Mouse (Mus musculus) retina, embryonic 14.5 days (tissue): ENCODE measurements at regions not wholly inside any gene's neighbourhood (a gene's known extent, or its start where the extent isn't known, plus 50 kb on each side); places are given as distances from the start of the nearest gene placed in this dataset.

Source experiments
- DNase-seq: peaks from one replicate; pipeline ENCODE4 v3.0.0-alpha.2; 2015; ENCODE audit warnings: low spot score

DNA sequence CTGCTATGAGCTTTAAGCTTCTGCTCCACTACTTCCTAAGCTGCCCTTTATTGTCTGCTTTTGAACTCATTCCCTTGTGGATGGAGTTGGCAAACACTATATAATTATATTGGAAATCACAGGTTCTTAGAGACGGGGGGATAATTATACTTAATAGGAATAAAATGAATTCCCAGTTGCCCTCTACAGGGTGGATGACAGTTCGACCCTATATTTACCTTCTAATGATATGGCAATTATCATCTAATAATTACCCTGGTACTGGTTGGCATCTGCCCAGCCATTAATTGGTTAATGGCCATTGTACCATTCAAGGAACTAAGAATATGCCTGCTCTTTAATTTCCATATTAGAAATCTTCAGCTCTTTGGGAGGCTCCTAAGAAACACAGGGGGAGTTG, 302.5 kb upstream of the 4931429L15Rik start:
- DNase-seq, result no peak

DNA sequence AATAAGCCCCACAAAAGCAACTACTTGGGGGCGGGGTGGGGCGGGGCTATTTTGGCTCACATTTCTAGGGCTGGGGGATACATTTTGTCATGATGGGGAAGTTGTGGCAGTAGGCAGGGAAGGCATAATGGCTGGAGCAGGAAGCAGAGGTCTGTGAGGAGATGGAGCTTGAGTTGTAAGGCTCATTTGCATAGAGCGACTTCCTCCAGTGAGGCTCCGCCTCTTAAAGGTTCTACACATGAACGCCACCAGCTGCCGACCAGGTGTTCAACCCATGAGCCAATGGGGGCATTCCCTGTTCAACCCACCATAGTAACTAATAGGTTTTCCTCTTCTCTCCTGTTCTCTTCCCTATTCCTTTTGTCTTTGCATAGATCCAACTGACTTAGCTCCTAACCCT, 302.1 kb upstream of the 4931429L15Rik start:
- no peak for DNase-seq

DNA sequence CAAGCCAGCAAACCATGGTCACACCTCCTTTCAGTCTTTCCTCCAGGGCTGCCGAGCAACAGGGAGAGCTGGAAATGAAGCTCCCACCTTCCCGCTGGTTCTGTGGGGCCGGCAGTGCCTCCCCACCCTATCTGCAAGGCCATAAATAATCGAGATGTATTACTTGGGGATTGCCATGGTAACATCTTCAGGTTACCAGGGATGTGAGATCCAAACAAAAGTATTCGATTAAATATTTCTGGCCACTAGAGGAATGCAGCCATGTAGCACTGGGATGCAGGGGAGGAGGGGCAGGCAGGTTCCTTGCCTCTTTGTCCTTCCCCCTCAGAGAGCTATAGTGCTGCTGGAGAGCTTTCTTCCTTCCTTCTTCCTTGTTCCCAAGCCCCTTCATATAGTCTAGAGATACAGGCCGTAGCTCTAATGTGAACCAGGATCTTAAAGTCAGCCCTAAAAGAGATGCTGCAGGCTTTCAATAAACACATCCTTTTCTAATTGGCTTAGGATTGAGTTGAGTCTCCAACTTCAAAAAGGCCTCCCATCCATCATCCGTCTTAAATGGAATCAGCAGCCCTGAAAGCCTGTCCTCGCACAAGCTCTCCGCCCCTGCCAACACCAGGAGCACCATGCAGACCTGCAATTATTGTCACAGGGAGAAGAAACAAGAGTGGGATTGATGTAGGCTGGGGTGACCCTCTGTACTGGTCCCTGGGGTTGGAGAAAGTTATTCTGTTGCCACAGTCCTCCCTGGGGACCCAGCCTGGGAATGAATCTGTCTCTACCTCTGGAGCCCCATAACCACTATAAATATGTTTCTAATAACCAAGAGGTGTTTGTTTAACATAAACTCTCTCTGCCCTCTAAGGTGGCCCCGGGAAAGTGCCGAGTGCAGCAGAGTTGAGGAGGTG, 290.6 kb upstream of the 4931429L15Rik start:
- no peak for DNase-seq

DNA sequence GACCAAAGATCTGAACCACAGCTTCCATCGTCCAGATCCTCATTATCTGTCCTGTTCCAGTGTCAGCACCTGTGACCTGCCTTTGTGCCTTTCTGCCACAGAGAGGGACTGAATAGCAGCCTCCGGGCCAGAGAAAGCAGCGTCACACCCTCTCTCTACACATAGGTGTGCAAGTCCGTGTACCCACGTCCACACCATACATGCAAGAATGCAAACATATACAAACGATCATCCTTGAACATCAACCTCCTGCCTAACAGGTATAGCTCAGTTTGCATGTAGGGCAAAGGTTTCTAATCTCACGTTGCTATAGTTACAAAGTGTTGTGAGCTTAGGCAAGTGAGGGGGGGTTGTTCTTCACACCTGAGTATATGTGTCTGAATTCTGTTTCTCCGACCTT, 288.9 kb upstream of the 4931429L15Rik start:
- DNase-seq, result no peak

DNA sequence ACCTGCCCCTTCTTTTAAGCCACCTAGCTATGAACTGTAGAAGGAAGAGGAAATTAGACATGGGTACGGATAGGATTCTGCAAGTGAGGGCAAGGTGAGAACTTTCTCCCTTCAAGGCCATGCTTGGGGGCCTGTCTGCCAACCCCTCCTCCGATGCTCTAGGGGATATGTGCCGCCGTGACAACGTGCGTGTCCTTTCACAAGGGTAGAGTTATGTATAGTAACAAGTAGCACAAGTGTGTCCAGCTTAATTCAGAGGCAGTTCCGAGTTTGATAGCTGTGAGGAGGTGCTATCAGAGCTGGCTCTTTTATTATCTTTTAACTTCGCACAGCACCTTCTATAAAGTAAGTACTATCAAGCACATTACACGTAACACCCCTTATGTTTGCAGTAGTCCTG, 281.0 kb upstream of the 4931429L15Rik start:
- no peak for DNase-seq

DNA sequence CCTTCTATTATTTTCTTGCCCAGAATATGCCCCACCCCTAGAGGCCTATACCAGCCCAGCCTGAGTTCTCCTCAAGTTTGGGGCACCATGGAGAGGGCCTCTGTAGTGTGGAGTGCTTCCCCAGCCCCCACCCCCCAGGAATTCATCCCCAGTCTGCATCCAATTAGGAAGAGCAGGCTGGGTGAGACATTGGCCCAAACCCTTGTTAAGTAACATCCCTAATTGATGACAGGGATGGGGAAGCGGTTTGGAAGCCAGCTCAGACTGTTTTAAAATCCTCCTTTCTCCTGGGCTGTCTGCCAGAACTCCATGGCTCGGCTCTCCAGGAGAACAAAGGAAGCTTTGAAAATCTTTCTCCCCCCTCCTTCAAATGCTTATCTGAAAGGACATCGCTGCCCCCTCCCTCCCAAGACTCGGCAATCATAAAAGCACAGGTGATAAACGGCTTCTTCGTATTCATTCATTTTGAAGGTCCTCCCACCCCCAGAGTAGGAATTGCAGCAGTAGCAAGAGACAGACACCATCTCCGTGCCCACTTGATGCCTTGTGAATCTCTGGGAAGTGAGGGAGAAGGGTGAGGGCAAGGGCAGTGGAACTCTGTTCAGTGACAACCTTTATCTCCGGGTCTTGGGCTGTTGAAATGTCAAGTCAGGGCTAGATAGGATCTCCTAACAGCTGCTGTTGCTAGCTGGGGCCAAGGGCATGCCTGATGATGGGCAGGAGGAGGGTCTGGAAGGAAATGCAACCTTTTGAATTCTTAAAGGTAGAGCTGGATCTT, 280.3 kb upstream of the 4931429L15Rik start:
- DNase-seq, result peak; percentile 42

DNA sequence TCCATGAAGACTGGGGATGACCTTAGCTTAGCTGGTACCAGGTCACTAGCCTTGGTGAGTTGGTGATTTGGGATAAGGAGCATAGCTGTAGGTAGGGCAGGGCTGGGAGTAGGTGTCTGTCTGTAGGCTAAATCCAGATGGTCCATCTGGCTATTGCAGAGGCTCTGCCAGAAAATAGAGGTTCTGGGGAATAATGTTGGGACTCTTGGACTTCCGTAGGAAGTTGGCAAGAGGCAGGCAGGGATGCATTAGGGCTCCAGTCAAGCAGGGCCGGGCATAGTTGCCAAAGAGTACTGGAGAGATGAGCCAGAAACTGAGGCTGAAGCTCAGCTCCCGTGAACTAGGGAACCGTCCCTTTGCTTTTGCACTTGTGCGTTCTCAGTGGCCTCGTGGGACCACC, 278.7 kb upstream of the 4931429L15Rik start:
- no peak for DNase-seq

DNA sequence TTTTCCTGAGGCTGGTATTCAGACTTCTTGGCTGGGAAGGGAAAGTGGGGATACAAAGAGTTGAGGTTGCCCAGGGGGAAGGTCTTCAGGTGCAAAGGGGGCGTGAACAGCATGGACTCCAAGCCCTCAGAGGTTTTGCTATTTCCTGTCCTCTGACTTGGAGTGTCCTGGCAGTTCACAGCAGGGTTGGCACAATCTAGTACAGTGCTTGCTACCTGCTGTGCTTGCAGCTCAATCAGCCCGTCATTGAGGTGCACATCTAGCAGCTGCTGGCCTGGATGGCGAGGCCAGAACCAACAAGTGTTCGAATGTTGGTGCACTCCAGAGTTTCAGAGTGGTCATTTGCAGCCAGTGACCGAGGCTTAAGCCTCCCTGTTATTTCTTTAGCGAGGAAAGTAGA, 273.7 kb upstream of the 4931429L15Rik start:
- no peak for DNase-seq

DNA sequence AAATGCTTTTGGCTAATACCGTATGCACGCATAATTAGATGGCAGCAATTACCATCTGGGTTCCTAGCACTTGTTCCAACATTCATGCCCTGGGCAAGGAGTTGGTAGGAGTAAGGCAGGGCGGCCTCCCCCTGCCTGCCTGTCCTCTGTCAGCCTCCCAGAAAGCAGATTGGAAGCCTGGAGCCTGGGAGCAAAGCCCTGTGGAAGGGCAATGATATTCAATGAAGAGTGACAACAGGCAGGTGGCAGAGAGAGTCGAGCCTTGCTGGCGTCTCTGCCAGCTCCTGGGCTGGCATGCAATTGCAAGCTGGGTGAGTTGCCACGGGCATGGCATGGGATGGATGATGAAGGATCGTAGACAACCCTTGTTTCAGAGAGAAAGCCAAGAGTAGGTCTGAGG, 273.1 kb upstream of the 4931429L15Rik start:
- no peak for DNase-seq

DNA sequence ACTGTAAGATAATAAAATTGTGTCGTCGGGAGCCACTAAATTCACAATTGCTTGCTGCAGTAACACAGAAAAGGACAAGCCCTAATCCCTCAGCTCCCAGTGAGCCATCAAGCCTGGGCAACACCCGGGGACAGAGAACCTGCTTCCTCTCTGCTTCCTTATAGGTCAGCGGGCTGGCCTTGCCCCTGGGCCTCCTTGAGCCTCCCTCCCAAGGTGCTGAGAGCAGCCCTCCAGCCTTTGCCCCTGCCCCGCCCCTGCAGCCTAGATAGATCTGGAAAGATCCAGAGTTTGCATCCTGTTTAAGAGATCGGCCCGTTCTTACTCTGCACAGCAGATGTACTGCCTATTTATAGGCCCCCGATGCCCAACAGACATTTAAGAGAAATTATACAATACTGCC, 267.0 kb upstream of the 4931429L15Rik start:
- DNase-seq, result no peak

DNA sequence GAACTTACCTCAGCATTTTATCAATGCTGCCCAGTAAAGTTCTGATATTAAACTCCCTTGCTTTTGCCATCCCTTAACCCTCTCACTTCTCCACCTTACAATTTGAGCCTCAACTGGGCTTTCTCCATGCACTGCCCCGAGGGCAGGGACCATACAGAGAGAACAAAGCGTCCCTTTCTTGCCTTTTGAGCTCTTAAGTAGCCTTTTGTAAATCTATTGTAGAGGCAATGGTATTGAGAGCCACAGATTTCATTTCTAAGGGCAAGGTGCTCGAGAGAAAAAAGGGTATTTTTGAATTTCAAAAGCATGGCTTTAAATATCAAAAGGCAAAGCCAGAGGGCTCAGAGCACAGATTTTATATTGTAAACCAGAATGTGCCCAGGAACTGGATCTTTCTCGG, 262.1 kb upstream of the 4931429L15Rik start:
- DNase-seq, result no peak

DNA sequence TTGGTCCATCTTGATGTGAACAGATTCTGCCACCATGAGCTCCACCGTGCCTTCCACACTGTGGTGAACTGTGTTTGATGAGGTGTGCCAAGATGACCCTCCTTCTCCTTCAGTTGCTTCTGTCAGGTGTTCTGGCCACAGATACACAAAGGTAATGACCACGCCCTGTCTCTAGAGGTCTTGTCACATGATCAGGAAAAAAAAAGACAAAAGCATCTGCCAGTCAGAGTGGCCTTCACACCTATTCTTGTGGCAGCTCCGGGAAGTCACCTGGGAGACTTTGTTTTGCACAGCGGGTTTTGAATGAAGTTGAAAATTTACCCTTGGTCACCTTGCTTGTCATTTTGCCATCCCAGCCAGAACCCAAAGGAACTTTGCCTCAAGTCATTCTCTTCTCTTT, 242.5 kb upstream of the 4931429L15Rik start:
- DNase-seq, result no peak

DNA sequence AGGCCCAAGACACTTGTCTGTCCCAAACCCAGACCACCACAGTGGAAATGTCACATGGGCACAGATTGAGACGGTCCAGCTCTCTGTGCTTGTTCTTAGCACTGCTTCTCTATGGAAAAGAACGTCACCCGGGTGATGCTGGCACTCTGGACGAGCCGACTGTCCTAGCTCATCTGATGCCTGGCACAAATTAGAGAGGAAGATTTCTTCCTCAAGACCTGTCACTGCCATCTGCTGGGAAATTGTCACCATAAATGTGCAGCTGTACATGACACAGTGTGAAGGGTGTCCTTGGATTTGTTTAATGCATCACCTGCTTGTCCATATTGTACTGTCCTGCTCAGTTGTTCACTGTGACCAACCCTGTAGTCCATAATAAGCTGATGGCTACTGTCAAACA, 238.7 kb upstream of the 4931429L15Rik start:
- no peak for DNase-seq

DNA sequence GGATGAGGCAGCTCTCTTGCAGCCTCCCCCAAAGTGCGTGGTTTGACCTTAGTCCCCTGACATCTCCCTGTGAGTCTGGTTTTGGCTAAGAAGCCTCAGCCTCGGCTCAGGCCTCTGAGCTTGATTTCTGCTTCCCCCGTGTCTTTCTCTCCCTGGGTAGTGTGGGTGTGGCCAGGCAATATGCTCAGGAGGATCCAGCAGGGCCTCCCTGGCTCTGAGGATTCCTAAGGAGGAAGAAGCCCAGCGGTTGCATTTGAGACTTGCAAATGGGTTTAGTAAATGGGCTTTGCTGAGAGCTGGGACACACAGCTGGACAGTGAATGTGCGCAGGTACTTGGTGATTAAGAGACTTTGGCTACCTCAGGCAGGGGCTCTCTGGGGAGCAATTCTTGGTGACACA, 238.0 kb upstream of the 4931429L15Rik start:
- no peak for DNase-seq

DNA sequence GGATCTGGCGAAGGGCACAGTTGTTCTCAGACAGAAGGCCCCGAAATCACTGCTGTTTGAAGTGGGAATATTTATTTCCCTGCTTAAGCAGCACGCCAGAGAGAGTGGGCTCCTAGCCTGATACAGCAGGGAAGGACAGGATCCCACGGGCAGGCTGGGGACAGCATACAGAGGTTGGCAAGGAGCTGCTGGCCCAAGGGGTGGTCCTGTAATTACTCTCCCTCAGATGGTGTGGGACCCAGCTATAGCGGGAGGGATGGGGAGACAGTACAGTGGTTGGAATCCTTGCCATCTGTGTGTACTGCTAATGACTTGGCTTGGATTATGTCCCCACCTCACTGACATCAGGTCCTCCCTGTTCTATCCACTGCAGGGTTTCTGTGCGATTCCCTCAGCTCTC, 235.4 kb upstream of the 4931429L15Rik start:
- DNase-seq, result peak; percentile 4

DNA sequence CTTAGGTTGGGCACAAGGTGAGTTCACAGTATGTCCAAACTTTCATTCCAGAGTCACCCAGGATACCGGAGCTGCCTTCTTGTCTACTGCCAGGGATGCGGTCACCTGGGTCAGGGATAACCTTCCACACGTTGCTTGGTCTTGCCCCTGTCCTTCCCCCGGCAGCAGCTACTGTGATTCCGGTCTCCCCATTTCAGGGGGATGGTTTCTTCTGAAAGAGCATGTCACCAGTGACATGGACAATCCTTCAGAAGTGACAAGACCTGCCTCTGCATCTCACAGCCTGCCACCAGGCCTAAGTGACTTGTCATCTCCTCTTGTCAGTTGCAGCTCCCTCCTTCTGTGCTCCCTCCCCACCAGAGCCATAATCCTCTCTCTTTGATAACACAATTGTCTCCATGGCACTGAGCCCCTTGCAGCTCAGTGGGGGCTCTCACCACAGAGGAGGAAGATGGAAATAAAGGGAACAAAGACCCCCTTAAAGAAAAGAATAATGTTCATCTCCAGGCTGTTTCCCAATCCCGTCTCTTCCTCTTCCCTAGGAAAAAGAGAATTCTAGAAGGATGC, 234.9 kb upstream of the 4931429L15Rik start:
- peak; percentile 10 for DNase-seq

DNA sequence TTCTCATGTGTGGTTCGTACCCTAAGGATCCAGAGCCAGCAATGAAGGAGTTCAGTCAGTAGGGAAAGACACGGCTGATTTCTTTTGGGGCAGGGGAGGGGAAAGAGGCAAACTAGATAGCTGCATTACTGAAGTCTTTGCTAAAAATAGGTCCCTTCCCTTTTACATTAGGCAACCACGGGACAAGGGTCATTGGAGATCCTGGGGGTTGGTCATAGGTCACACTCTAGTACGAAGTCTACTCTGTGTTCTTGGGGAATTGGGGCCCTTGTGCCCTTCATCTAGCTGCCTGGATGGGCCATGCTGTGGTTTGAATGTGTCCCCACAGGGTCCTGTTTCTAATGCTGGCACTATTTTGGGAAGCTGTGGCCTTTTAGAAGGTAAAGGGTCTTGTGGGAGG, 229.6 kb upstream of the 4931429L15Rik start:
- DNase-seq, result no peak

DNA sequence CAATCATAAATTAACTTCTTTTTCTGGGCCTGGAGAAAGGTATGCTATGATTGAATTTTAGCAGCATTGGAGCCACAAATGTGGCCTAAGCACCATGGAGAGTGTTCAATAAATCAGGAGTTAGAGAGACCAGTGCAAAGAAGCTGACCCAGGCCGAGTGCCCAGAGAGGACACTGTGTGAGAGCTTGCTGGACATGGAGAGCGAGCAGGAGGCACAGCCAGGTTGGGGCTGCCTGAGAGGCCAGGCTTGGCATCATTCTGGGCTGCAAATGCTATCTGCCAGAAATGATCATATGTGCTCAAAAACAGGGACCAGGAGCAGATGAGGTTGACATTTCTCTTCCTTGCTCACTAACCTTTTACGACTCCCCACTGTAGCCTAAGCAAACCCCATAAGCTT, 224.5 kb upstream of the 4931429L15Rik start:
- no peak for DNase-seq

DNA sequence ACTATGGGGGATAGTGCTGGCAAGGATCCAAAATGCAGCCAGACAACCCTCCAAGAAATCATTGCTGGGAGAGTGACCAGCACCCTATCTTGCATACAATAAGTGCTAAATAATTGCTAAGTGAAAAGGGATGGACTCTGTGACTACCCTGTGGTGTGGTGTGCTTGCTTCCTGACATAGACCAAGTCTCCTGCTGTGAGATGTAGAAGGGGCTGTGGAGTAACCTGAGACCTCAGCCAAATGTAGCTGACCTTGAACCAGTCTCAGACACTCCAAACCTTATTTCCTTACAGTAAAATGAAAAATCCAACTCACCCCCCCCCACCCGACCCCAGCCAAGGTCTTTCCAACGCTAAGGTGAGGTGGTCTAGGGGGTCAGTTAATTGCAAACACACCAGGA, 221.2 kb upstream of the 4931429L15Rik start:
- no peak for DNase-seq

DNA sequence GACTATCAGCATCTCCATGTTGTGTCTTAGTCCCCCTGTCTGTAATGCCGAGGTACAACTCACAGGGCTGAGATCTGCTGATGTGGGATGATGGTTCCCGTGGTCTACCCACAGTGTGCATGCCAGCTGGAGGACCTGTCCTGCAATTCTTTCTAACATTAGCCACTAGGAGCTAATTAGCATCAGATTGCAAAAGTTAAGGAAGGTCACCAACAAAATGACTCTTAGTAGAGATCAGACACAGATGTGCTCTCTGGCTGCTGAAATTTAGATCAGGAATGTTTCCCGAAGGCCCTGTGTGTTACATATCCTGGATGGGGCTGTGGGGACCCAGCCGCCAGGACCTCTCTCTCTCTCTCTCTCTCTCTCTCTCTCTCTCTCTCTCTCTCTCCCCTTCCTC, 218.8 kb upstream of the 4931429L15Rik start:
- no peak for DNase-seq

DNA sequence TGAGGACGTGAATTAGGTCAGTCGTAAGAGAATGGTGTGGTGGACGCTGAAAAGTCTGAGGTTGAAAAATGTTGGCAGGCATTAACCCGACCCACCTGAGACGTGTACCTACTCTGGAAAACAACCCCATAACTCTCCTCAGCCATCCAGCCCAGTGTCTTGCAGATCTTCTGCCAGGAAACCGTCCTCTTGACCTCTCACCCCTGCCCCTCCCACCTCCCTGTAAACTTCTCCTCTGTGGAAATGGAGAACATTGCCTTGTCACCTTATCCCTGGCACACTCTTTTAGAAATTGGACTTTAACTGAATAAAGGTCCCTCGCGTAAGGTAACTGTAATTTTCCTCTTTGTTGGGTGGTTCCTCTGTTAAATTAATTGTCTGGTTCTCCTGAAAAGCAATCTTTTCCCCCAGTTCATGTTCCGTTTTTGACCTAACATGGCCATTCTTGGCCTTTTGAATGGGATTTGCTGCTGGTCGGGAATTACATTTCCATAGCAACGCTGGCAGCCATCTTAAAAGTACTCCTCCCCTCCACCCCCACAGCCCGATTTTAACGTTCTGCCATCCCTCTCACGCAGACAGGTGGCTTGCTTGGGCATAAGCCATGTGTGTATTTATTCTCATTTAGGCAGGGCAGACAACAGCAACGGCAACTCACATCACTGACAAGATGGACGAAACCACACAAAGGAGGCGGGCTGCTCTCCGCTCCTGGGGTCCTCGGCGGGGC, 196.8 kb upstream of the 4931429L15Rik start:
- no peak for DNase-seq

DNA sequence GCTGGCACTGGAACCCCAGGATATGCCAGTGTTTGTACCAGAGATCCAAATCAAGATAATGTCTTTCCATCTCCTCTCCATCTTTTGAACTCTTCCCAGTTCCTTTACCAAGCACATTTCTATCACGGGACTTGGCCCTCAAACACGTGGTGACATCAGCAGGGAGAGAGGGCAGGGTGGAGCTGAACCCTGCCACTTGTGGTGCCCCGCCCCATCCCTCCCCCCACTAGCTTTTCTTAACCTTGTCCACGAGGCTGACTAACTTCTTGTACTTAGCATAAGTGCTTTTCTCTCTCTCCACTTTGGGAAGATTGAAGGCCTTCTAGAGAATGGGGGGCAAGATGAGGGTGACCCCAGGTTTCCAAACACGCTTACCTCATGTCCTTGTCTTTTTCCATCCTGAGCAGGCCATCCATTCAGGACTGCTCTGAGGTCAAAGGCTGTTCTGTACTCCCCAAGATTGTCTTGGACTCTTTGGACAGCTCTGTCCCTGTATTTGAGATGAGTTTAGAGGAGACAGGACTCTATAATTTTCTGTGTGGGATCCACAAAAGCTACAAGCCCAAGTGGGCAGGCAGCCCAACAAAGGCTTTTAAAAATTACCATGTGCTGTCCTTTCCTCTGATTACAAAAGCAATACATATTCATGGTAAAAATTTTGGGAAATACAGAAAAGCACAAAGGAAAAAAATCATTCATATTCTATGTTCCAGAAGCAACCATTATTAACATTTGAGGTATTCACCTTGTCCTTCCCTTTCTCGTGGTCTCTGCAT, 192.7 kb upstream of the 4931429L15Rik start:
- DNase-seq, result no peak
